Mouse (Mus musculus): ENCODE measurements around the gene Gm20388.
A peak's percentile ranks its signal among the peaks of the same experiment; 100 is the strongest.

GRCm38 (mm10) chr8:122225446-122225845, 2314.8 kb downstream of the Gm20388 start:
- TF ChIP-seq CTCF (IDR thresholded peaks at IDR 0.05; ENCODE audit: low read depth) = peak; percentile 18; the same call in 1 of the 2 replicates
- no peak for TF ChIP-seq EP300 (optimal IDR thresholded peaks at IDR 0.05)
